Mouse (Mus musculus): ENCODE data around the gene Tes. TPM values are rescaled to one million over a fixed set of nuclear protein-coding genes. Genes with fewer than 3 reads are reported as not detected.
A peak's percentile ranks its signal among the peaks of the same experiment; 100 is the strongest.
"Not testable (repeated sequence)": the region's sequence is repeated elsewhere in the genome, so short reads cannot be mapped to it uniquely, and the experiment has no call there.

The Tes gene
- polyA plus RNA-seq, 1 experiment: 44.5 TPM

DNA sequence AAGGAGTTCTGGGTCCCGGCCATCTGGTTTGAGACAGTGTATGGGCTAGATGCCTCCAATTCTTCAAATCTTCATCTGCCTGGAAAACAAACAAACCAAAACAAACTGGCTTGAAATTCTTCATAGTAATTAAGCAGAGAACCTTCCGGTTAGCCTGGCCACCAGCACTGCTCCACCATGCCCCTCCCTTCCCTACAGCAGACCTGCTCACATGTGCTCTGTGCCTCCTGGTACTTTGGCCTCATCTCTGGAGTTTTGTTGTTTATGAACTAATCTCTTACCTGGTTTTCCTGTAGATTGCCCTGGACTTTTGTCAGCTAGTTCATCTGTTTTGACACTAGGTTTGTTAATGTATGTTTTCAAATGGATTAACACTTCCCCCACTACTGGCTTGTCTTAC is 5.4 kb upstream of the Tes start:
- TF ChIP-seq CTCF (IDR thresholded peaks at IDR 0.05; ENCODE audit: borderline replicate concordance, extremely low read depth, insufficient read depth, insufficient read length): no peak
- no peak for TF ChIP-seq POLR2A (IDR thresholded peaks at IDR 0.05; ENCODE audit: borderline replicate concordance, extremely low read depth, insufficient read depth, insufficient read length, poor library complexity, severe bottlenecking)
- DNase-seq (ENCODE audit: low read depth): no peak

DNA sequence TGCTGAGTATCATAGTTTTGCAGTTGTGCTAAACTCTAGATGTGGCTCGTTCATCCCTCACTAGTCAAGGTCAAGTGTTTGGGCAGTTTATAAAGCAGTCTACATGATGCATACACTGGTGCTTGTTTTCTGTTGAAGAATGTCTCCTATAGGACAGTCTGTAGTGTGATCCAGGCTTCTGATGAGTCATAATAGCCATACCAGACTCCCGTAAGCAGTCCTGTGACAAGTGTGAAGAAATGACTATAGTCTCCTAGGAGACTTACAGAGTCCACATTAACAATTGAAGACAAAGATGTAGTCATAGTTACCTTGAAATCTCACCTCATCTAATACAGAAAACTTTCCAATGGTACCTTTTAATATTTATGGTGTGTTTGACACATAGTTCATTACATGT is 4.8 kb upstream of the Tes start:
- no peak for DNase-seq (ENCODE audit: low read depth)
- no peak for TF ChIP-seq CTCF (IDR thresholded peaks at IDR 0.05; ENCODE audit: borderline replicate concordance, extremely low read depth, insufficient read depth, insufficient read length)
- TF ChIP-seq POLR2A (IDR thresholded peaks at IDR 0.05; ENCODE audit: borderline replicate concordance, extremely low read depth, insufficient read depth, insufficient read length, poor library complexity, severe bottlenecking): no peak

DNA sequence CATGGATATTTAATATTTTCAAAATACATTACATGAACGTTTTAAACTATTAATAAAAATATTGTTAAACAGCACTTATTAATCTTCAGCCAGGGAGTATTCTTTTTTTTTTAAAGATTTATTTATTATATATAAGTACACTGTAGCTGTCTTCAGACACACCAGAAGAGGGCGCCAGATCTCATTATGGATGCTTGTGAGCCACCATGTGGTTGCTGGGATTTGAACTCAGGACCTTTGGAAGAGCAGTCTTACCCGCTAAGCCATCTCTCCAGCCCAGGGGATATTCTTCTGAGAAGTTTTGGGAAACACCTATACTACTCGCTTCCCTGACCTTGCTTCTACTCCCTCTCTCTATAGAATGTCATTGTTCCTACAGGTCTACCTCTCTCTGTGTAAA is 3.1 kb upstream of the Tes start:
- not testable (repeated sequence) for DNase-seq (ENCODE audit: low read depth)

DNA sequence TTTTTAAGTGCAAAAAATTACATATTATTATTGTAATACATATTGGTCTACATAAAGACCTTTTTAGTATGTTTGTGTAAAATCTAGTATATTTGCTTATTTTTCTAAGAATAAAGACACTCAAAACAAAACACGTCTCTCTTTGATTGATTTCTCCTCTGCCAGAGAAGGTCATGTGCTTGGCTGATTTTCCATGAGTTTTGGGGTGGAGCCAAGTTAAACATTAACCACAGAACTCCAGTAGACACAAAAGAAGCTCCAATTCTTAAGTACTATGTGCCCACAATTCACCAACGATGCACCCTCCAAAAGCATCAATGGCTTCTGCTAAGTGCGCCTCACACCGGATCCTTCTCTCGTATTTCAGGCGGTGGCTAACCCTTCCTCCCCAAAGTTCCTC is 2.6 kb upstream of the Tes start:
- DNase-seq (ENCODE audit: low read depth): peak; percentile 14
- TF ChIP-seq POLR2A (IDR thresholded peaks at IDR 0.05; ENCODE audit: borderline replicate concordance, extremely low read depth, insufficient read depth, insufficient read length, poor library complexity, severe bottlenecking) (no peak), CTCF (IDR thresholded peaks at IDR 0.05; ENCODE audit: borderline replicate concordance, extremely low read depth, insufficient read depth, insufficient read length) (no peak)

DNA sequence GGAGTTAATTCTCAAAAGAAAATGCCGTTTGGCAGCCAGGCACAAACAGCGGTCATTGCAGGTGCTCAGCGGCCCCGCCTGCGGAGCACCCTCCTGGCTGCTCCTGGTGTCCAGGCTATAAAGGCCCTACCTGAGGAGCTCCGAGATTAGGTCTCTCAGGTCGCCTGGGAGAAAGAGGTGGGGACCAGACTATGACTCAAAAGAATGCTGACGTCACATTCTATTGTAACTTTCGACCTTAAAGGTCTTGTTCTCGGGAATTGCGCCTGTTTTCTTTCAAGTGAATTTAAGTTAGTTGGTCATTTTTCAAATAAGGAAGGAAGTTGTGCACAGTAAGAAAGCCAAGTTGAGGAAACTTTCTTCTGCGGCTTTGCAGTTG is 831 bp downstream of the Tes start:
- no peak for TF ChIP-seq CTCF (IDR thresholded peaks at IDR 0.05; ENCODE audit: borderline replicate concordance, extremely low read depth, insufficient read depth, insufficient read length)
- TF ChIP-seq POLR2A (IDR thresholded peaks at IDR 0.05; ENCODE audit: borderline replicate concordance, extremely low read depth, insufficient read depth, insufficient read length, poor library complexity, severe bottlenecking): no peak
- DNase-seq (ENCODE audit: low read depth): no peak

DNA sequence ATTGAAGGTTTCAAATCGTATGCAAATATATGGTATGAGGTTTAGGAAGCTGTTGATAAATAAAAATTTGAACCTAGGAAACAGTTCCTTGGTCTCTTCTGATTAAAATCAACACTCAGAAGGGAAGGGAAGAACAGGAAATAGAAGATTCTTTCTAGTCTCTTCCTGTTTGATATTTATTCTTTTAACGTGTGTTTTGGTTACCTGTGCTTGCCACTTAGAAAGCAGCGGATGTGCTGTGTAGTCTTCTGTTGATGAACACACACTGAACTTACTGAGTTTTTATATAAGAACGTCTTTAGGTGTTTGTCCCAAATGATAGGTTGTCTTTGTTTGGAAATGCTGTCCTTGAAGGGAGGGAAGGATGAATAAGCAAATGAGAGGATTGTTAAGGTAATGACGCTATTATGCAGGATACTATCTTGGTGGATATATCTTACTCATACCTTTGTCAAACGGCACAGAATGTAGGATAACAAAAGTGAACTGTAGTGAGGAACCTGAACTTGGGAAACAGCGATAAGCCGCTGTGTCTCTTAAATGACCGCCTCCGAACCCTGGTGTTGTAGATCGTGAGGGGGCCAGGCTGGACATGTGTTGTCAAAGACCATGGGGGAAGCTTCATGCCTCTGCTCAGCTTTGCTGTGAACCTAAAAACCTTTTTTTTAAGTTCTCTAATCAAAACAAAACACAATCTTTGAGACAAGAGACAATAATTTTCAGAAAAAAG is 1.4 kb downstream of the Tes start:
- no peak for DNase-seq (ENCODE audit: low read depth)
- no peak for TF ChIP-seq POLR2A (IDR thresholded peaks at IDR 0.05; ENCODE audit: borderline replicate concordance, extremely low read depth, insufficient read depth, insufficient read length, poor library complexity, severe bottlenecking)
- TF ChIP-seq CTCF (IDR thresholded peaks at IDR 0.05; ENCODE audit: borderline replicate concordance, extremely low read depth, insufficient read depth, insufficient read length): no peak

DNA sequence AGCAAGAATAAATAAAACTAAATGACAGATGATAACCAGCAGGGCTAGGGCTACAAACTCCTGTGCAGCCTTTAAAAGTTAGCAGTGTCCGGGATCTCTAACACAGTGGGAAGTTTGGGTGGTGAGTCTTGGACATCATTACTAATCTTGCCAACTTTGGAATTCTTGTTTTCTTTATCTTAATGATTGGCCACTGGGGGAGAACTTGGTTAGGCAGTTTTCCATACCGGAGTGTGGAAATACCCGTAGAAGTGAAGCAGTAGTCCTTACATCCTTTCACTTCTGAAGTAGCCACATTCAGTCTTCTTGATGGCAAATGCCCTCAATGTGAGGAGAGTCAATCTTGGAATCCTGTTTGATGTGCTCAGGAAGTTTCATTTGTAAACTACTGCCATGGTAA is 7.0 kb downstream of the Tes start:
- no peak for DNase-seq (ENCODE audit: low read depth)
- TF ChIP-seq POLR2A (IDR thresholded peaks at IDR 0.05; ENCODE audit: borderline replicate concordance, extremely low read depth, insufficient read depth, insufficient read length, poor library complexity, severe bottlenecking) (no peak), CTCF (IDR thresholded peaks at IDR 0.05; ENCODE audit: borderline replicate concordance, extremely low read depth, insufficient read depth, insufficient read length) (no peak)

DNA sequence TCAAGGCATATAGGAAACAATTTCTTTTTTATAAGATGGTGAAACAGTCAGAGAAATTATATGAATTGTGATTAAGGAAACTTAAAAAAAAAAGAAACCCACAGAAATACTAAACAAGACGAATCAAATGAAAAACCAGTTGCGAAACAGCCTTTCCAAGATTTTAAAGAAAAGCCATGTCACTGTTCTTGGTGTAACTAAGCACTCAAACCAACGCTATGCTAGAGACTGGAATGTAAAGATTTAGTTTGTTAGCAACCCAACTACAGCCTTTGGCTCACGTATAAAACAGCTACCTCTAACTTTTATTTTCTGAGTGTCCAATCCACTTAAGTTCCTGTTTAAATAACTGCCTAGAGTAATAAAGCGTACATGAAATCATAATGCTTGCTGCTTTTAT is 7.4 kb downstream of the Tes start:
- no peak for TF ChIP-seq POLR2A (IDR thresholded peaks at IDR 0.05; ENCODE audit: borderline replicate concordance, extremely low read depth, insufficient read depth, insufficient read length, poor library complexity, severe bottlenecking)
- TF ChIP-seq CTCF (IDR thresholded peaks at IDR 0.05; ENCODE audit: borderline replicate concordance, extremely low read depth, insufficient read depth, insufficient read length): no peak
- DNase-seq (ENCODE audit: low read depth): no peak

DNA sequence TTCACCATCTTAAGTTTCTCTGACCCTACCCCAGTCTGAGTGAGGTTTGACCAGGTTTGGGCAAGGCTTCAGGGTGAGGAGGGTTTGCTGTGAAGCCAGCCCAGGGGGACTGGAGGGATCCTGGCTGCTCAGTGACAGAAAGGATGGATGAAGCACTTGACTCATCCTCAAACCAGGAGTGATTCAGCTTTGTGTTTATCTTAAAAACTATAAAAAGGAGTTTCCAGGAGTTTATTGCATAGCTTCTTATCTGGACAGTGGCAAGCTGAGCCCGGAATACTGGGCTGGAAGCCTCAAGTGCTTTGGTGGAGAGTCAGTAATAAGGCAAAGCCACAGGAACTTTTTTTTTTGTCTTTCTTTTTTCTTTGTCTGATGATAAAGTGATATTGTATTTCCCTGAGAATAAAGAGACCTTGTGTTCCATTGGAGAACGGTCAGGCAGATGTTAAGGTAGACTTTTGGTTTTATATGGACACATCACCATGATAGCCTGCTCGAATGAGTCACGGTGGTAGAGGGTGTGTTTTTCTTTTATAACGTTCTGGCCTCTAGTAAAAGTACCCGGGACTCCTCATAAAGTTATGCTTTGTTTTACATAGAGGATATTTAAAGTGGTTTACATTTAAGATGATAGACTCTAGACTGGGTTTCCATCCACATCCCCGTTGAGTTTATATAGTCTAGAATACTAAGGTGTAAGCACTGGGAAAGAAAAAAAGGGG is 8.0 kb downstream of the Tes start:
- TF ChIP-seq CTCF (IDR thresholded peaks at IDR 0.05; ENCODE audit: borderline replicate concordance, extremely low read depth, insufficient read depth, insufficient read length) (no peak), POLR2A (IDR thresholded peaks at IDR 0.05; ENCODE audit: borderline replicate concordance, extremely low read depth, insufficient read depth, insufficient read length, poor library complexity, severe bottlenecking) (no peak)
- DNase-seq (ENCODE audit: low read depth): no peak

DNA sequence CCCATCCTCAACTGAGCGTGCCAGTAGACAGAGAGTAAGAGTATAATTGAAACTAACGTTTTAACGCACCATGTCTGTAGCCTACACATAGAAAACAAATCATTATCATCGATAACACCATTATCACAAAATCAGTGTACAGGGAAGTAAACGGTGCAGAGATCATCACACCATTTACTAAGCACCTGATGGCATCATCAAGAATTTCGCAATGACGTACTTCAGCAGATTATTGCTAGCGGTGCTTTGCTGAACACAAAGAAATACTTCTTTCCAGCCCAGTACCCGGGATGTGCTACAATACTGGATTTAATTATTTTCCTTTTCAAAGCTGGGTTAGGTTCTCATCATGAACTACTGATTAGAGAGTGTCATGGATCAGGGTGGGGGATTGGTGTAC is 12.3 kb downstream of the Tes start:
- no peak for TF ChIP-seq CTCF (IDR thresholded peaks at IDR 0.05; ENCODE audit: borderline replicate concordance, extremely low read depth, insufficient read depth, insufficient read length)
- TF ChIP-seq POLR2A (IDR thresholded peaks at IDR 0.05; ENCODE audit: borderline replicate concordance, extremely low read depth, insufficient read depth, insufficient read length, poor library complexity, severe bottlenecking): no peak
- peak; percentile 6 for DNase-seq (ENCODE audit: low read depth)

DNA sequence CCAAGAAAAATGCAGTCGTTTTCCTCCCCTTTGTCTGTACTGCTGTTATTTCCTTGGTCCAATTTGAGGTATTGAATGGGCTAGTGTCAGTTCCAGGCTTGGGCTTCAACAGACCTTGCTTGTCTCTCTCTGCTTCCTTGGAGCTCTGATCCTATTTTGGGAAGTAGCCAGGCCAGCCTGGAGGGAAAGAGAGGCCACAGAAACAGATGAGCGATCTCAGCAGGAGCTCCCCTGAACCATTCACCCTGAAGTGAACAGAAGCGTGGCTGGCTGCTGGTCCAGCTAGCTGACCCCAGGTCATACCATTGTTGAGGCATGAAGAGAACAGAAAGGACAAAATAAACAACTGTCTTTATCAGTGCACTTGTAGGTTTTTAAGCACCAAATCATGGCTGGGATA is 12.8 kb downstream of the Tes start:
- TF ChIP-seq POLR2A (IDR thresholded peaks at IDR 0.05; ENCODE audit: borderline replicate concordance, extremely low read depth, insufficient read depth, insufficient read length, poor library complexity, severe bottlenecking) (no peak), CTCF (IDR thresholded peaks at IDR 0.05; ENCODE audit: borderline replicate concordance, extremely low read depth, insufficient read depth, insufficient read length) (no peak)
- peak; percentile 47 for DNase-seq (ENCODE audit: low read depth)

DNA sequence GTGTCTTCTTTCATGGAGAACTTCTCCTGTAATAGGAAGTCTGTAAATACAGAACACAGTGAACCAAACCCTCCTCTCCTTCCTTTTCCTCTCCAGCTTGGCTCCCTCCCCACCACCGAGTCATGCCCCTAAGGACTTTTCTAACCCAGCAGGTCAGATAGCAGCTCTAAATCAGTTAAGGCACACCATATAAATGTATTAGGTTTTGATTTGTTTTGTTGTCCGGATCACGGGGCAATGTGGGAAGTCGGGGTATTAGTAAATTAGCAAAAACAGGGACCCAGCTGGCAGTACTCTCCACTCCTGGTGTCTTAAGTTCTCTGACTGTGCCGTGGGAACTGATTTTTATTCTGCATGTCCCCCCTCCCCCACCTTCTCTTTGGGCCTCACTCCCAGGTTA is 14.4 kb downstream of the Tes start:
- no peak for TF ChIP-seq CTCF (IDR thresholded peaks at IDR 0.05; ENCODE audit: borderline replicate concordance, extremely low read depth, insufficient read depth, insufficient read length)
- TF ChIP-seq POLR2A (IDR thresholded peaks at IDR 0.05; ENCODE audit: borderline replicate concordance, extremely low read depth, insufficient read depth, insufficient read length, poor library complexity, severe bottlenecking): no peak
- no peak for DNase-seq (ENCODE audit: low read depth)
